Mouse (Mus musculus): ENCODE results near the gene Gm28043. TPM values are rescaled to one million over a fixed set of nuclear protein-coding genes. Genes with fewer than 3 reads are reported as not detected.

The Gm28043 gene
- polyA plus RNA-seq, 1 experiment from 2014 or later = 2.3 TPM

- Histone ChIP-seq H3K4me2 (no peak overlapping the region), H3K9ac (no peak overlapping the region), H3K36me3 (no peaks in the 10 kb centered on the region), H3K9me3 (no peaks in the 10 kb centered on the region), H3K4me3 (no peak overlapping the region), H3K27me3 (no peaks in the 10 kb centered on the region), H3K27ac (replicated peaks) (no peak overlapping the region), H3K4me1 (replicated peaks) (peaks cover 28% of the 10 kb centered on the region)
- WGBS = 76% methylated on average over 13 of the region's 13 CpGs
- no peak for ATAC-seq (ENCODE audit: low read depth)
Observed at GRCm38 (mm10) chr17:29719628-29720575, 105.2 kb downstream of the Gm28043 start.

- Histone ChIP-seq H3K36me3 (no peaks in the 10 kb centered on the region), H3K27me3 (no peaks in the 10 kb centered on the region), H3K9me3 (no peaks in the 10 kb centered on the region), H3K27ac (replicated peaks) (no peak overlapping the region), H3K4me1 (replicated peaks) (peaks cover 23% of the 10 kb centered on the region), H3K4me3 (no peak overlapping the region), H3K4me2 (no peak overlapping the region), H3K9ac (no peak overlapping the region)
- WGBS = 66% methylated on average over 11 of the region's 11 CpGs
- no peak for ATAC-seq (ENCODE audit: low read depth)
Observed at GRCm38 (mm10) chr17:29720755-29721365, 106.2 kb downstream of the Gm28043 start.

GRCm38 (mm10) chr17:29724610-29725009, 109.9 kb downstream of the Gm28043 start:
- peaks cover 11% of the 10 kb centered on the region; the same call in 1 of the 2 replicates for H3K4me1 ChIP-seq (replicated peaks)
- no peak overlapping the region for H3K9ac ChIP-seq
- H3K27me3 ChIP-seq = no peaks in the 10 kb centered on the region
- H3K36me3 ChIP-seq = no peaks in the 10 kb centered on the region
- H3K4me3 ChIP-seq = no peak overlapping the region
- ATAC-seq (ENCODE audit: low read depth) = peak; percentile 53
- H3K4me2 ChIP-seq = no peak overlapping the region
- peak overlapping the region; percentile 61; the same call in 1 of the 2 replicates for H3K27ac ChIP-seq (replicated peaks)
- no peaks in the 10 kb centered on the region for H3K9me3 ChIP-seq
- 63% methylated on average over 6 of the region's 6 CpGs for WGBS

DNA sequence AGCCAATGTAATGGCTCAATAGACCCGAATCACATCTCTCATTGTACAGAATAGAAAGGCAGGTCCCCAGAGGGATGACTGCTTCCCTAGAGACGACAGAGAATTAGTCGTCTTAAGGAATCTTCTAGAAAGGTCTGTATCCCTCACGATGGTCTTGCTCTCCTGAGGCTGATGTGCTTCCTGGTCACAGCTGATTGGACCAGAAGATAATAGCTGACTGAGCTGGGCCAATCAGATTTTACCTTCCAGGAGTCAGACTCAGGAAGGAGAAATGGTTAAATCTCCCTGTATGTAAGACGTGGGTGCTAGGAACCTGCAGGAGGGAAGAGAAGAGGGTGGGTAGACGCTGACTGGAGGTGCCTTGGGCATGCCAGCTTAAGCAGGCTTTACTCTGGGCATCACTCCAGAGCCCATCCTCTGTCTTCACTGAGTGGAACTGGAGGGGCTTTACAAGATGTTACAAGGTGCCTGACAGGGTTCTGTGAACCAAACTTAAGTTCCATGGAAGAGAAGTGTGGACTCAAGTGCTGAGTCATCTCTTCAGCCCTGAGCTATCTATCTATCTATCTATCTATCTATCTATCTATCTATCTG, 110.4 kb downstream of the Gm28043 start:
- Histone ChIP-seq H3K4me1 (replicated peaks) (peaks cover 12% of the 10 kb centered on the region), H3K36me3 (no peaks in the 10 kb centered on the region), H3K9me3 (no peaks in the 10 kb centered on the region), H3K27ac (replicated peaks) (peak overlapping the region; percentile 61; the same call in 1 of the 2 replicates), H3K4me2 (no peak overlapping the region), H3K27me3 (no peaks in the 10 kb centered on the region), H3K4me3 (no peak overlapping the region), H3K9ac (no peak overlapping the region)
- no peak for ATAC-seq (ENCODE audit: low read depth)
- 69% methylated on average over 6 of the region's 6 CpGs for WGBS

DNA sequence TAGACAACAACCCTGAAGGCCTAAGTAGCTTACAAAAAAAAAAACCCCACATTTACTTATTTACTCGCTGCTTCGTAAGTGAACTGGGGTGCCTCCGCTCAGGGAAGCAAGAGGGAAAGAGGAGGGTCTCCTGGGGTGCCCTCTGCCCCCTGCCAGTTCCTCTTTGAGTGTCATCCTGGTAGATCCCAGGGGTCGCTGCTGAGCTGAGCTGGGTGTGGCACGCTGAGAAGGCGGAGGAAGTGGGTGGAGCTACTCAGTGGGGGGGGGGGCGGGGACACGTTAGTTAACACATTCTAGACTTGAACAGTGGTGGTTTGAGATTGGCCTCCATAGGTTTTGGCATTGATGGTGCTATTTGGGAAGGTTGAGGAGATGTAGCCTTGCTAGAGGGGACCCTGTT, 113.4 kb downstream of the Gm28043 start:
- H3K4me2 ChIP-seq = no peak overlapping the region
- no peaks in the 10 kb centered on the region for H3K9me3 ChIP-seq
- H3K27ac ChIP-seq (replicated peaks) = no peak overlapping the region
- WGBS = 64% methylated on average over 8 of the region's 8 CpGs
- no peak overlapping the region for H3K4me3 ChIP-seq
- H3K9ac ChIP-seq = no peak overlapping the region
- no peaks in the 10 kb centered on the region for H3K27me3 ChIP-seq
- ATAC-seq (ENCODE audit: low read depth) = no peak
- no peaks in the 10 kb centered on the region for H3K36me3 ChIP-seq
- H3K4me1 ChIP-seq (replicated peaks) = peaks cover 32% of the 10 kb centered on the region

GRCm38 (mm10) chr17:29730510-29731265, 116.0 kb downstream of the Gm28043 start:
- H3K27ac ChIP-seq (replicated peaks) = peak overlapping the region; percentile 89
- H3K9ac ChIP-seq = no peak overlapping the region; the same call in 1 of the 2 replicates
- H3K4me3 ChIP-seq = no peak overlapping the region
- H3K27me3 ChIP-seq = no peaks in the 10 kb centered on the region
- H3K4me1 ChIP-seq (replicated peaks) = peaks cover 38% of the 10 kb centered on the region
- H3K36me3 ChIP-seq = no peaks in the 10 kb centered on the region
- H3K4me2 ChIP-seq = no peak overlapping the region
- no peaks in the 10 kb centered on the region for H3K9me3 ChIP-seq
- peak; percentile 71 for ATAC-seq (ENCODE audit: low read depth)
- WGBS = 23% methylated on average over 13 of the region's 13 CpGs

- peak overlapping the region; percentile 89 for H3K27ac ChIP-seq (replicated peaks)
- no peaks in the 10 kb centered on the region for H3K9me3 ChIP-seq
- WGBS = 41% methylated on average over 12 of the region's 12 CpGs
- H3K36me3 ChIP-seq = no peaks in the 10 kb centered on the region
- peak overlapping the region; percentile 34; the same call in 1 of the 2 replicates for H3K9ac ChIP-seq
- H3K4me2 ChIP-seq = no peak overlapping the region
- no peak overlapping the region for H3K4me3 ChIP-seq
- H3K4me1 ChIP-seq (replicated peaks) = peaks cover 46% of the 10 kb centered on the region
- ATAC-seq (ENCODE audit: low read depth) = peak; percentile 45; the same call in 1 of the 2 replicates
- H3K27me3 ChIP-seq = no peaks in the 10 kb centered on the region
Observed at GRCm38 (mm10) chr17:29731266-29731952, 116.7 kb downstream of the Gm28043 start.

GRCm38 (mm10) chr17:29731953-29732325, 117.3 kb downstream of the Gm28043 start:
- Histone ChIP-seq H3K9me3 (no peaks in the 10 kb centered on the region), H3K27me3 (no peaks in the 10 kb centered on the region), H3K4me3 (no peak overlapping the region), H3K4me1 (replicated peaks) (peaks cover 51% of the 10 kb centered on the region), H3K4me2 (no peak overlapping the region), H3K9ac (no peak overlapping the region), H3K36me3 (no peaks in the 10 kb centered on the region), H3K27ac (replicated peaks) (peak overlapping the region; percentile 89)
- no peak for ATAC-seq (ENCODE audit: low read depth)
- WGBS = 37% methylated on average over 6 of the region's 6 CpGs

GRCm38 (mm10) chr17:29732522-29732921, 117.8 kb downstream of the Gm28043 start:
- Histone ChIP-seq H3K9ac (no peak overlapping the region), H3K27me3 (no peaks in the 10 kb centered on the region), H3K4me2 (no peak overlapping the region), H3K9me3 (no peaks in the 10 kb centered on the region), H3K27ac (replicated peaks) (peak overlapping the region; percentile 89; the same call in 1 of the 2 replicates), H3K36me3 (no peaks in the 10 kb centered on the region), H3K4me1 (replicated peaks) (peaks cover 52% of the 10 kb centered on the region), H3K4me3 (no peak overlapping the region)
- WGBS = 75% methylated on average over 2 of the region's 2 CpGs
- ATAC-seq (ENCODE audit: low read depth) = no peak

- Histone ChIP-seq H3K27ac (replicated peaks) (peak overlapping the region; percentile 75), H3K9me3 (no peaks in the 10 kb centered on the region), H3K4me2 (no peak overlapping the region), H3K4me1 (replicated peaks) (peaks cover 54% of the 10 kb centered on the region), H3K4me3 (no peak overlapping the region), H3K36me3 (no peaks in the 10 kb centered on the region), H3K27me3 (no peaks in the 10 kb centered on the region), H3K9ac (no peak overlapping the region)
- WGBS = 19% methylated on average over 15 of the region's 15 CpGs
- ATAC-seq (ENCODE audit: low read depth) = no peak
Observed at GRCm38 (mm10) chr17:29736448-29737014, 121.9 kb downstream of the Gm28043 start.
